Mouse (Mus musculus): ENCODE results near the gene Cnih1. TPM values are rescaled to one million over a fixed set of nuclear protein-coding genes. Genes with fewer than 3 reads are reported as not detected.

Cnih1 gene
- polyA plus RNA-seq, 1 experiment from 2014 or later, result 203 TPM

Other genes starting within 250 kb of the Cnih1 start
- gene Cdkn3, start 27.9 kb downstream of the Cnih1 start, polyA plus RNA-seq (2015; fragmentation: Nextera tagmentation; extraction: Ambion mirVana), result 7.8 and 9.5 TPM in 2 replicates
- 133 and 135 TPM in 2 replicates for gene Gmfb, start 33.8 kb upstream of the Cnih1 start, polyA plus RNA-seq (2015; fragmentation: Nextera tagmentation; extraction: Ambion mirVana)
- gene Cgrrf1, start 43.7 kb upstream of the Cnih1 start, polyA plus RNA-seq (2015; fragmentation: Nextera tagmentation; extraction: Ambion mirVana), result 19.5 and 20.3 TPM in 2 replicates
- 4.7 and 5.3 TPM in 2 replicates for gene Samd4, start 94.4 kb upstream of the Cnih1 start, polyA plus RNA-seq (2015; fragmentation: Nextera tagmentation; extraction: Ambion mirVana)

Measured in hindbrain, embryonic 16.5 days (tissue).